In the genomic region with DNA sequence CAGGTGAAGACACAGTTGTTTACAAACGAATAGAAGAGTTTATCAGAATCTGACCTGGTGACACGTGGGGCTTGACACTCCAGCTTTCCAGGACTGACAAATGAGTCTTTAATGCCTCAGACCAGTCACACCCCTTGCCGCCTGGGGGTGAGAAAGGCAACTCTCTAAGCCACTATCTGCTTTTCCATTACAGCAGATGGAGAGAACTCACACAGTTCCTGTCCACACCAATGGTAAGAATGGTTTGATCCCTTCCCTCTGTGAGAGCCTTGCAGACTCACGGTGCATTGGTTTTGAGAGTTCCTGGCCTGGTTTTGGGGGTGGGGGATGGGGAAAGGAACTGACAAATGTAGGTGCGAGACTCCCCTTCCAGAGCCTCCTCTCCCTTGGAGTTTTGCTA, we compare ENCODE assay signal across 29 mouse cellular contexts. TPM values are rescaled to one million over a fixed set of nuclear protein-coding genes. Genes with fewer than 3 reads are reported as not detected.
DNase-seq lines count a peak whose midpoint lies in the region; ATAC-seq and TF ChIP-seq lines count a peak whose summit lies in the region.
"Had no signal": no experiment of that assay in that cellular context is flagged by ENCODE, and none has a peak within 500 bp of the region (broad histone marks: within the 10 kb centered on the region; RNA-seq: fewer than 3 reads in every experiment).

No protein-coding gene starts in this region.

- peaks cover 25% of the 10 kb centered on the region for H3K4me1 ChIP-seq in heart, embryonic 13.5 days
- H3K4me1 ChIP-seq in E14TG2a.4 (replicated peaks; ENCODE audit: low read depth, low read length): peaks cover 53% of the 10 kb centered on the region
- peaks cover 35% of the 10 kb centered on the region for H3K4me1 ChIP-seq in embryonic facial prominence, embryonic 10.5 days

- intact Hi-C loops in gastrocnemius, adult 2 months (cut with DNase I): no loop called here
- intact Hi-C loops in gastrocnemius, postnatal 36 days (cut with DNase I): no loop called here

- H3K4me2 ChIP-seq in heart, embryonic 13.5 days: no peak overlapping the region
- H3K4me2 ChIP-seq: embryonic facial prominence, embryonic 15.5 days; forebrain, embryonic 12.5 days; intestine, embryonic 15.5 days; limb, embryonic 12.5 days; liver, embryonic 15.5 days; lung, embryonic 14.5 days; stomach, embryonic 15.5 days had no signal

- H3K9me3 ChIP-seq in heart, embryonic 13.5 days: no peaks in the 10 kb centered on the region
- no peaks in the 10 kb centered on the region for H3K9me3 ChIP-seq in E14TG2a.4 (ENCODE audit: low read length)
- H3K9me3 ChIP-seq in embryonic facial prominence, embryonic 10.5 days: no peaks in the 10 kb centered on the region
- H3K9me3 ChIP-seq: embryonic facial prominence, embryonic 15.5 days; forebrain, embryonic 12.5 days; intestine, embryonic 15.5 days; limb, embryonic 12.5 days; liver, embryonic 15.5 days; stomach, embryonic 15.5 days had no signal

- peak overlapping the region; percentile 89; the same call in 1 of the 2 replicates for H3K27ac ChIP-seq in gastrocnemius, adult 2 months
- H3K27ac ChIP-seq in heart, embryonic 13.5 days (replicated peaks): peak overlapping the region; percentile 92; the same call in 1 of the 2 replicates
- H3K27ac ChIP-seq in embryonic facial prominence, embryonic 10.5 days (replicated peaks): no peak overlapping the region
- H3K27ac ChIP-seq: embryonic facial prominence, embryonic 15.5 days; forebrain, embryonic 12.5 days; layer of hippocampus, adult 2 months; left cerebral cortex, adult 2 months; limb, embryonic 12.5 days; liver, embryonic 15.5 days had no signal

- no peak overlapping the region for H3K4me3 ChIP-seq in gastrocnemius, adult 2 months
- H3K4me3 ChIP-seq in heart, embryonic 13.5 days: no peak overlapping the region
- H3K4me3 ChIP-seq in E14TG2a.4 (replicated peaks; ENCODE audit: low read length): 0 out of 2 replicates have a peak overlapping the region, but pooled peaks have one; percentile 89
- no peak overlapping the region for H3K4me3 ChIP-seq in embryonic facial prominence, embryonic 10.5 days
- H3K4me3 ChIP-seq: embryonic facial prominence, embryonic 15.5 days; forebrain, embryonic 12.5 days; intestine, embryonic 15.5 days; layer of hippocampus, adult 2 months; left cerebral cortex, adult 2 months; limb, embryonic 12.5 days; liver, embryonic 15.5 days; stomach, embryonic 15.5 days had no signal

- no peak for TF ChIP-seq CTCF in gastrocnemius, adult 2 months (IDR thresholded peaks at IDR 0.05)
- TF ChIP-seq CTCF in E14TG2a.4 (conservative IDR thresholded peaks at IDR 0.05; ENCODE audit: low read length): no peak

- WGBS in heart, embryonic 13.5 days: 35% methylated on average over 5 of the region's 5 CpGs
- WGBS in embryonic facial prominence, embryonic 10.5 days: 36% methylated on average over 5 of the region's 5 CpGs

- ATAC-seq in heart, embryonic 13.5 days (ENCODE audit: extremely low read depth, insufficient number of reproducible peaks, low FRiP score, low TSS enrichment): no peak
- ATAC-seq: forebrain, postnatal 0 days; hindbrain, embryonic 16.5 days; intestine, embryonic 15.5 days; midbrain, embryonic 16.5 days; Patski had no signal

- DNase-seq in gastrocnemius, adult 2 months: no peak
- DNase-seq in gastrocnemius, postnatal 36 days: no peak
- DNase-seq in heart, adult 18-20 months: no peak
- DNase-seq in R1 (ENCODE audit: low read depth, low spot score): peak; percentile 54
- DNase-seq in embryonic facial prominence, embryonic 10.5 days (ENCODE audit: low spot score): no peak
- DNase-seq: adrenal gland, postnatal 25 days; B cell, adult 2 months; cerebellum, adult 11-12 months; forebrain, postnatal 0 days; gastrocnemius, postnatal 10 days; kidney, adult 2 months; kidney, postnatal 36 days; lung, postnatal 14 days; right cerebral cortex, postnatal 25 days; thymus, postnatal 25 days had no signal

- no peaks in the 10 kb centered on the region for H3K36me3 ChIP-seq in heart, embryonic 13.5 days
- H3K36me3 ChIP-seq in E14TG2a.4 (ENCODE audit: insufficient read depth, low read length): no peaks in the 10 kb centered on the region
- no peaks in the 10 kb centered on the region for H3K36me3 ChIP-seq in embryonic facial prominence, embryonic 10.5 days (replicated peaks)
- H3K36me3 ChIP-seq: embryonic facial prominence, embryonic 15.5 days; forebrain, embryonic 12.5 days; intestine, embryonic 15.5 days; limb, embryonic 12.5 days; liver, embryonic 15.5 days; stomach, embryonic 15.5 days had no signal

- no peak overlapping the region for H3K9ac ChIP-seq in heart, embryonic 13.5 days
- H3K9ac ChIP-seq: embryonic facial prominence, embryonic 15.5 days; forebrain, embryonic 12.5 days; forebrain, postnatal 0 days; intestine, embryonic 15.5 days; limb, embryonic 12.5 days; liver, embryonic 15.5 days; lung, embryonic 14.5 days; stomach, embryonic 15.5 days had no signal

- no peaks in the 10 kb centered on the region for H3K27me3 ChIP-seq in heart, embryonic 13.5 days (replicated peaks)
- H3K27me3 ChIP-seq in E14TG2a.4 (ENCODE audit: insufficient read depth, low read length): no peaks in the 10 kb centered on the region
- peaks cover 21% of the 10 kb centered on the region; the same call in 1 of the 2 replicates for H3K27me3 ChIP-seq in embryonic facial prominence, embryonic 10.5 days (replicated peaks; ENCODE audit: low read depth, poor library complexity, severe bottlenecking)
- H3K27me3 ChIP-seq: embryonic facial prominence, embryonic 15.5 days; intestine, embryonic 15.5 days; limb, embryonic 12.5 days; Patski; stomach, embryonic 15.5 days had no signal

RNA-seq across cellular contexts. Expression of a gene that starts 1.5 kb away (rescaled TPM):
- 1 to 10 TPM; 3.0 to 3.7 TPM for total RNA-seq in gastrocnemius, adult 2 months (2021)
- 1 to 10 TPM; 4.4 TPM for total RNA-seq in gastrocnemius, postnatal 36 days (2021)
- polyA plus RNA-seq in heart, embryonic 13.5 days (2015; fragmentation: Nextera tagmentation; extraction: Ambion mirVana): 24.2 and 24.7 TPM in 2 replicates
- 10 to 100 TPM; 48.1 to 54.5 TPM for total RNA-seq in heart, adult 18-20 months (2021)
- 11.3 and 13.9 TPM in 2 replicates for polyA plus RNA-seq in embryonic facial prominence, embryonic 10.5 days (2016; fragmentation: Nextera tagmentation; extraction: Ambion mirVana)

RNA-seq across cellular contexts. Expression of a gene that starts 2.2 kb away (rescaled TPM):
- under 1 TPM; 0.64 to 0.99 TPM for total RNA-seq in gastrocnemius, adult 2 months (2021)
- under 1 TPM in 1 of 2 experiments, not detected in 1; 0.54 TPM for total RNA-seq in gastrocnemius, postnatal 36 days (2021)
- 4.8 and 5.3 TPM in 2 replicates for polyA plus RNA-seq in heart, embryonic 13.5 days (2015; fragmentation: Nextera tagmentation; extraction: Ambion mirVana)
- total RNA-seq in heart, adult 18-20 months (2021): 1 to 10 TPM; 1.0 to 2.9 TPM
- 2.9 and 3.0 TPM in 2 replicates for polyA plus RNA-seq in embryonic facial prominence, embryonic 10.5 days (2016; fragmentation: Nextera tagmentation; extraction: Ambion mirVana)

Comparison
In these comparisons a context has a peak if more than half of its experiments do, and no peak if none do; other contexts are left out.
1. RNA of a gene that starts 1.5 kb away (total RNA-seq): 48.1 to 54.5 TPM in heart, adult 18-20 months; 4.4 TPM in gastrocnemius, postnatal 36 days and 3.0 to 3.7 TPM in gastrocnemius, adult 2 months; every median in the first group is over 4 times any median in the second.